Mouse (Mus musculus): ENCODE measurements around the gene Gm42669. TPM values are rescaled to one million over a fixed set of nuclear protein-coding genes. Genes with fewer than 3 reads are reported as not detected.

The Gm42669 gene
- polyA plus RNA-seq, 1 experiment = 0.19 TPM

DNA sequence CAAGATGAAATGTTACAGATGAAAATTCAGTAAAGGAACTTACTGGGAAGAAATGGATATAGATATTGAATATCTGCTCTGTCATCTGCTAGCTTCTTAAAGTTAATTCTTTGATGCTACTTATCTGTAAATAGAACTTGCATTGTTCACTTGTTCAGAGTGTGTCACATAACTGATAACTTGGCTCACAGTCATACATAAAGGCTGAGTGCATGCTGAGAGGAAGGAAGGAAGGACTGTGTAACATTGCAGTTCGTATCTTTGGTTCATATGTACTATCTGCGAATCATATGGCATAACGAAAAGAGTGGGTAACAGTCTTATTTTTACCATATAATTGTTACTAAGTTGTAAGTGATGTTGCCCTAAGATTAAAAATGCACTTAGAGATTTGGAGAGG, 113.9 kb downstream of the Gm42669 start:
- H3K27me3 ChIP-seq (ENCODE audit: control insufficient read depth, insufficient read depth, low read length) = no peaks in the 10 kb centered on the region
- WGBS = 94% methylated on average over 3 of the region's 3 CpGs
- no peak for DNase-seq
- peaks cover 10% of the 10 kb centered on the region; the same call in 1 of the 2 replicates for H3K36me3 ChIP-seq (ENCODE audit: control insufficient read depth, insufficient read depth, low read length)
- no peak overlapping the region for H3K27ac ChIP-seq (ENCODE audit: control insufficient read depth, insufficient read depth, low read length)
- no peak overlapping the region for H3K4me3 ChIP-seq (ENCODE audit: control insufficient read depth, insufficient read depth, low read length)
- TF ChIP-seq POLR2A (IDR thresholded peaks at IDR 0.05; ENCODE audit: control insufficient read depth, extremely low read depth, insufficient read depth, low read length, poor library complexity) = no peak
- TF ChIP-seq CTCF (IDR thresholded peaks at IDR 0.05; ENCODE audit: borderline replicate concordance, control insufficient read depth, extremely low read depth, insufficient read depth, low read length, poor library complexity) = no peak
- peaks cover 6% of the 10 kb centered on the region for H3K4me1 ChIP-seq (replicated peaks; ENCODE audit: control insufficient read depth, insufficient read depth, low read length)

Other genes starting within 250 kb of the Gm42669 start
- gene Tgfbr3, start 218.0 kb upstream of the Gm42669 start, polyA plus RNA-seq (2012; rRNA removed) = 20.7 and 23.9 TPM in 2 replicates
- gene Brdt, start 176.5 kb upstream of the Gm42669 start, polyA plus RNA-seq (2012; rRNA removed) = 4.7 and 4.9 TPM in 2 replicates
- 1.2 and 1.3 TPM in 2 replicates for gene Ephx4, start 104.9 kb upstream of the Gm42669 start, polyA plus RNA-seq (2012; rRNA removed)
- gene Lpcat2b, start 76.1 kb upstream of the Gm42669 start, polyA plus RNA-seq (2012; rRNA removed) = 0.03 TPM in 1 of 2 replicates, not detected in the other
- gene Btbd8, start 69.6 kb upstream of the Gm42669 start, polyA plus RNA-seq (2012; rRNA removed) = 4.5 and 4.7 TPM in 2 replicates
- 0.04 and 0.08 TPM in 2 replicates for gene 1700028K03Rik, start 27.1 kb downstream of the Gm42669 start, polyA plus RNA-seq (2012; rRNA removed)
- 4.0 and 4.7 TPM in 2 replicates for gene Rpap2, start 89.8 kb downstream of the Gm42669 start, polyA plus RNA-seq (2012; rRNA removed)
- 0.73 and 1.4 TPM in 2 replicates for gene Glmn, start 90.3 kb downstream of the Gm42669 start, polyA plus RNA-seq (2012; rRNA removed)
- 191 and 219 TPM in 2 replicates for gene Gfi1, start 218.4 kb downstream of the Gm42669 start, polyA plus RNA-seq (2012; rRNA removed)